ENCODE assay signal across 9 mouse cellular contexts in genomic region chr6:72601732-72602131, GRCm38 (mm10). TPM values are rescaled to one million over a fixed set of nuclear protein-coding genes. Genes with fewer than 3 reads are reported as not detected.
A peak's percentile ranks its signal among the peaks of the same experiment; 100 is the strongest.
DNase-seq lines count a peak whose midpoint lies in the region; ATAC-seq and TF ChIP-seq lines count a peak whose summit lies in the region.
"Had no signal": no experiment of that assay in that cellular context is flagged by ENCODE, and none has a peak within 500 bp of the region (broad histone marks: within the 10 kb centered on the region; RNA-seq: fewer than 3 reads in every experiment).

No protein-coding gene starts in this region.

- WGBS in forebrain, embryonic 12.5 days, result 66% methylated on average over 1 of the region's 1 CpGs
- 59% methylated on average over 1 of the region's 1 CpGs for WGBS in forebrain, embryonic 13.5 days
- 10% methylated on average over 1 of the region's 1 CpGs for WGBS in small intestine, adult 2 months

- TF ChIP-seq POLR2A in small intestine, adult 2 months (IDR thresholded peaks at IDR 0.05; ENCODE audit: low read depth, low read length), result no peak

- peak; percentile 79 for DNase-seq in R1 (ENCODE audit: low read depth, low spot score)
- peak; percentile 82 to 87 for DNase-seq in cerebellum, postnatal 25 days
- peak; percentile 71 for DNase-seq in gastrocnemius, postnatal 14 days
- DNase-seq in layer of hippocampus, adult 2 months (ENCODE audit: low spot score in 2 of 2), result peak; percentile 74 to 77
- peak; percentile 90 for DNase-seq in lung, postnatal 25 days (ENCODE audit: low spot score)

- H3K4me3 ChIP-seq in forebrain, embryonic 12.5 days (replicated peaks), result no peak overlapping the region
- H3K4me3 ChIP-seq in forebrain, embryonic 13.5 days, result no peak overlapping the region
- no peak overlapping the region for H3K4me3 ChIP-seq in layer of hippocampus, adult 2 months
- no peak overlapping the region for H3K4me3 ChIP-seq in small intestine, adult 2 months (ENCODE audit: low read depth, low read length)
- H3K4me3 ChIP-seq: megakaryocyte, embryonic 14.5 days had no signal

- no peaks in the 10 kb centered on the region for H3K27me3 ChIP-seq in forebrain, embryonic 12.5 days
- no peaks in the 10 kb centered on the region for H3K27me3 ChIP-seq in forebrain, embryonic 13.5 days
- no peaks in the 10 kb centered on the region for H3K27me3 ChIP-seq in small intestine, adult 2 months (ENCODE audit: control insufficient read depth, insufficient read depth, low read length)
- H3K27me3 ChIP-seq: megakaryocyte, embryonic 14.5 days had no signal

- H3K36me3 ChIP-seq in forebrain, embryonic 12.5 days (replicated peaks), result peaks cover 17% of the 10 kb centered on the region
- peaks cover 31% of the 10 kb centered on the region for H3K36me3 ChIP-seq in forebrain, embryonic 13.5 days (ENCODE audit: poor library complexity, severe bottlenecking)
- peaks cover 29% of the 10 kb centered on the region for H3K36me3 ChIP-seq in small intestine, adult 2 months (ENCODE audit: control insufficient read depth, insufficient read depth, low read length)

- no peak overlapping the region for H3K27ac ChIP-seq in forebrain, embryonic 12.5 days
- no peak overlapping the region for H3K27ac ChIP-seq in forebrain, embryonic 13.5 days
- H3K27ac ChIP-seq in layer of hippocampus, adult 2 months, result no peak overlapping the region
- H3K27ac ChIP-seq in small intestine, adult 2 months (ENCODE audit: insufficient read depth, low read depth, low read length), result no peak overlapping the region

- ATAC-seq in forebrain, embryonic 12.5 days (ENCODE audit: low FRiP score), result 0 out of 2 replicates have a peak, but pooled peaks have one; percentile 9
- no peak for ATAC-seq in forebrain, embryonic 13.5 days

- no peak overlapping the region for H3K4me2 ChIP-seq in forebrain, embryonic 12.5 days
- H3K4me2 ChIP-seq in forebrain, embryonic 13.5 days, result no peak overlapping the region

- TF ChIP-seq CTCF in layer of hippocampus, adult 2 months (conservative IDR thresholded peaks at IDR 0.05), result peak; percentile 96
- TF ChIP-seq CTCF in small intestine, adult 2 months (IDR thresholded peaks at IDR 0.05; ENCODE audit: extremely low read depth, insufficient read length, insufficient replicate concordance, low read depth, low read length), result peak; percentile 86; the same call in 1 of the 2 replicates

- H3K9me3 ChIP-seq in forebrain, embryonic 12.5 days, result no peaks in the 10 kb centered on the region
- no peaks in the 10 kb centered on the region for H3K9me3 ChIP-seq in forebrain, embryonic 13.5 days (replicated peaks)
- H3K9me3 ChIP-seq: megakaryocyte, embryonic 14.5 days had no signal

- H3K9ac ChIP-seq in forebrain, embryonic 12.5 days, result no peak overlapping the region
- H3K9ac ChIP-seq in forebrain, embryonic 13.5 days, result no peak overlapping the region

- H3K4me1 ChIP-seq in forebrain, embryonic 12.5 days, result peaks cover 21% of the 10 kb centered on the region
- H3K4me1 ChIP-seq in forebrain, embryonic 13.5 days, result peaks cover 21% of the 10 kb centered on the region
- H3K4me1 ChIP-seq in small intestine, adult 2 months (ENCODE audit: control insufficient read depth, insufficient read depth, insufficient read length, low read length), result peaks cover 5% of the 10 kb centered on the region; the same call in 1 of the 2 replicates

- intact Hi-C loops in gastrocnemius, postnatal 14 days (cut with DNase I; ENCODE audit: low total_unique reads), result no loop called here

RNA-seq across cellular contexts. Expression of gene Retsat, which starts 3.5 kb away (rescaled TPM):
- polyA plus RNA-seq in forebrain, embryonic 12.5 days (2016; fragmentation: Nextera tagmentation; extraction: Ambion mirVana), result 4.6 and 5.3 TPM in 2 replicates
- 3.6 and 5.5 TPM in 2 replicates for polyA plus RNA-seq in forebrain, embryonic 13.5 days (2015; fragmentation: Nextera tagmentation; extraction: Ambion mirVana)
- total RNA-seq in gastrocnemius, postnatal 14 days (2021), result 10 to 100 TPM; 40.8 to 46.7 TPM
- total RNA-seq in layer of hippocampus, adult 2 months (2021), result 10 to 100 TPM; 54.3 to 58.3 TPM
- polyA plus RNA-seq in small intestine, adult 2 months (2012; rRNA removed), result 51.6 and 70.7 TPM in 2 replicates

RNA-seq across cellular contexts. Expression of gene Elmod3, which starts 3.5 kb away (rescaled TPM):
- 16.0 and 16.2 TPM in 2 replicates for polyA plus RNA-seq in forebrain, embryonic 12.5 days (2016; fragmentation: Nextera tagmentation; extraction: Ambion mirVana)
- polyA plus RNA-seq in forebrain, embryonic 13.5 days (2015; fragmentation: Nextera tagmentation; extraction: Ambion mirVana), result 14.1 and 14.8 TPM in 2 replicates
- 1 to 10 TPM; 4.7 to 8.6 TPM for total RNA-seq in gastrocnemius, postnatal 14 days (2021)
- total RNA-seq in layer of hippocampus, adult 2 months (2021), result 10 to 100 TPM; 25.4 to 25.8 TPM
- polyA plus RNA-seq in small intestine, adult 2 months (2012; rRNA removed), result 13.3 and 22.3 TPM in 2 replicates

RNA-seq across cellular contexts. Expression of gene Tgoln1, which starts 15.1 kb away (rescaled TPM):
- polyA plus RNA-seq in forebrain, embryonic 12.5 days (2016; fragmentation: Nextera tagmentation; extraction: Ambion mirVana), result 31.0 and 32.1 TPM in 2 replicates
- 28.8 and 32.0 TPM in 2 replicates for polyA plus RNA-seq in forebrain, embryonic 13.5 days (2015; fragmentation: Nextera tagmentation; extraction: Ambion mirVana)
- total RNA-seq in gastrocnemius, postnatal 14 days (2021), result 10 to 100 TPM; 21.6 to 21.7 TPM
- total RNA-seq in layer of hippocampus, adult 2 months (2021), result 10 to 100 TPM; 87.9 to 88.2 TPM
- 13.4 and 24.1 TPM in 2 replicates for polyA plus RNA-seq in small intestine, adult 2 months (2012; rRNA removed)

RNA-seq across cellular contexts. Expression of gene Capg, which starts 57.5 kb away (rescaled TPM):
- polyA plus RNA-seq in forebrain, embryonic 12.5 days (2016; fragmentation: Nextera tagmentation; extraction: Ambion mirVana), result 4.1 and 5.4 TPM in 2 replicates
- 4.7 and 4.8 TPM in 2 replicates for polyA plus RNA-seq in forebrain, embryonic 13.5 days (2015; fragmentation: Nextera tagmentation; extraction: Ambion mirVana)
- 10 to 100 TPM; 11.5 to 15.4 TPM for total RNA-seq in gastrocnemius, postnatal 14 days (2021)
- total RNA-seq in layer of hippocampus, adult 2 months (2021), result 1 to 10 TPM; 2.5 to 2.8 TPM
- polyA plus RNA-seq in small intestine, adult 2 months (2012; rRNA removed), result 17.5 and 53.4 TPM in 2 replicates
